Mouse (Mus musculus) embryo, embryonic 11 days (tissue): ENCODE results near the gene F12.

Source experiments
- DNase-seq: peaks from one replicate; pipeline ENCODE4 v3.0.0-alpha.2; 2015

Gene F12

GRCm38 (mm10) chr13:55370234-55370633 is 56.4 kb downstream of the F12 start:
- no peak for DNase-seq

GRCm38 (mm10) chr13:55369531-55370114 is 57.0 kb downstream of the F12 start, which contains the start of gene Rgs14:
Gene Rgs14 (plus strand): TSS chr13:55369732.
- no peak for DNase-seq

- no peak for DNase-seq
Observed at GRCm38 (mm10) chr13:55368401-55368800, 58.2 kb downstream of the F12 start.
